Mouse (Mus musculus) small intestine, adult 2 months (tissue): ENCODE measurements around the gene Unc5b.

Experiments used
- CTCF ChIP-seq: fragments of 200-500 bp; IDR thresholded peaks from 2 replicates; pipeline ENCODE4 v1.5.1; 2012; ENCODE audit warnings: low read depth, mild to moderate bottlenecking, control low read depth, inconsistent platforms, low read length, moderate library complexity, mixed read lengths; ENCODE audit not compliant: insufficient replicate concordance, insufficient read length; ENCODE audit errors: extremely low read depth
- POLR2A ChIP-seq: fragments of 200-500 bp; IDR thresholded peaks from 2 replicates; pipeline ENCODE4 v1.6.1; 2012; ENCODE audit warnings: low read depth, mild to moderate bottlenecking, control low read depth, inconsistent platforms, low read length, moderate library complexity

GRCm38 (mm10) chr10:60746512-60746911 lies 84.9 kb downstream of the Unc5b start:
- TF ChIP-seq CTCF (no peak), POLR2A (no peak)
